In the genomic region with DNA sequence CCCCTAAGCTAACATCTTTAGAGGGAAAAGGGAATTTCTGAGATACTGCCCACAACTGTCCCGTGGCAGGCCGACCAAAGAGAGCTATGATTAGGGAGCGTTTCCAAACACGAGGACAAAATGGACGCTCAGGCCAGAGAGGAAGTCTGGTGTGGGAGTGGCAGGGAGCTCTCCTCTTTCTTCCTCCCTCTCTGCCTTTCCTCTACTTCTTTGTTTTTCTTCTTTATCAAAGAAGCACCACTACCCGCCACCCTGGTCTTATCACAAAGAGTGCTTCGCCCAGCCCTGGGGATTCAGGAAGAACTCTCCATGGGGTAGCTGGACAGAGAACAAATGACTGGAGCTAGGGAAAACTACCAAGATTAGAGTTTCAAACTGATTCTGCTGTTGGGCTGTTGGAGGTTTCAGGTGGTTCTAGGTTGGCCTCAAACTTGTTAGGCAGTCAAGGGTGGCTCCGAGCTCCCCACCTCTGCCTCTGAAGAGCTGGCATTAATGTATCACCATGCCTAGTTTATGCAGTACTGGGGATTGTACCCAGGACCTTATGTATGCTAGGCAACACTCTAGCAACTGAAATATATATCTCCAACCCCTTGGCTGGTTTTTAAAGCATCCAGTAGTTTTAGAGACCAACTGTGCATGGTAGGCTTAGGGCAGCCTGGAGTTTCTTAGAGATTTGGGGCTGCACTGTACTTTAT, we compare ENCODE assay signal across 20 mouse cellular contexts. TPM values are rescaled to one million over a fixed set of nuclear protein-coding genes. Genes with fewer than 3 reads are reported as not detected.
DNase-seq lines count a peak whose midpoint lies in the region; ATAC-seq and TF ChIP-seq lines count a peak whose summit lies in the region.
"Had no signal": no experiment of that assay in that cellular context is flagged by ENCODE, and none has a peak within 500 bp of the region (broad histone marks: within the 10 kb centered on the region; RNA-seq: fewer than 3 reads in every experiment).

No protein-coding gene starts in this region.

- TF ChIP-seq RAD21 in MEL (IDR thresholded peaks at IDR 0.05; ENCODE audit: low read depth, low read length): no peak

- H3K27ac ChIP-seq in heart, embryonic 12.5 days (ENCODE audit: poor library complexity, severe bottlenecking): peak overlapping the region; percentile 36; the same call in 1 of the 2 replicates
- H3K27ac ChIP-seq in MEL (ENCODE audit: control insufficient read depth, low read depth, low read length): peak overlapping the region; percentile 97
- peak overlapping the region; percentile 98 for H3K27ac ChIP-seq in liver, embryonic 16.5 days (ENCODE audit: low read length)
- H3K27ac ChIP-seq: embryonic facial prominence, embryonic 10.5 days; gastrocnemius, adult 2 months; limb, embryonic 15.5 days had no signal

- DNase-seq in heart, adult 8-10 months (ENCODE audit: low spot score): no peak
- DNase-seq in MEL (ENCODE audit: low read depth, low spot score): peak; percentile 85
- DNase-seq in urinary bladder, postnatal 25 days (ENCODE audit: low spot score): no peak
- DNase-seq in adrenal gland, adult 2 months: no peak
- DNase-seq: cerebellum, postnatal 10 days; gastrocnemius, adult 2 months; right cerebral cortex, postnatal 14 days; thymus, adult 2 months had no signal

- no peaks in the 10 kb centered on the region for H3K9me3 ChIP-seq in heart, embryonic 12.5 days (replicated peaks)
- H3K9me3 ChIP-seq in MEL (replicated peaks; ENCODE audit: insufficient read depth, low read length): no peaks in the 10 kb centered on the region
- H3K9me3 ChIP-seq in erythroblast, embryonic 14.5 days (ENCODE audit: control insufficient read depth, low read length): no peaks in the 10 kb centered on the region
- H3K9me3 ChIP-seq in liver, embryonic 16.5 days (replicated peaks; ENCODE audit: control insufficient read depth, low read length): no peaks in the 10 kb centered on the region
- H3K9me3 ChIP-seq: embryonic facial prominence, embryonic 10.5 days; limb, embryonic 15.5 days had no signal

- 58% methylated on average over 8 of the region's 8 CpGs for WGBS in heart, embryonic 12.5 days
- WGBS in liver, embryonic 16.5 days (ENCODE audit: insufficient replicate concordance): 26% methylated on average over 8 of the region's 8 CpGs

- H3K4me3 ChIP-seq in heart, embryonic 12.5 days: no peak overlapping the region
- H3K4me3 ChIP-seq in MEL (ENCODE audit: control insufficient read depth in 1 of 2, insufficient read depth in 1 of 2, low read depth in 2 of 2, low read length in 2 of 2): peak overlapping the region; percentile 41 to 51
- peak overlapping the region; percentile 47 for H3K4me3 ChIP-seq in erythroblast, embryonic 14.5 days (replicated peaks)
- H3K4me3 ChIP-seq in liver, embryonic 16.5 days (ENCODE audit: low read depth, low read length): peak overlapping the region; percentile 39
- H3K4me3 ChIP-seq: embryonic facial prominence, embryonic 10.5 days; gastrocnemius, adult 2 months; limb, embryonic 15.5 days had no signal

- no peaks in the 10 kb centered on the region for H3K36me3 ChIP-seq in heart, embryonic 12.5 days
- peaks cover 0 to 41% of the 10 kb centered on the region in 2 experiments; a peak in 2 of 4 replicates for H3K36me3 ChIP-seq in MEL (ENCODE audit: control insufficient read depth in 1 of 2, insufficient read depth in 2 of 2, low read length in 2 of 2)
- H3K36me3 ChIP-seq in erythroblast, embryonic 14.5 days (ENCODE audit: control insufficient read depth): no peaks in the 10 kb centered on the region; the same call in 1 of the 2 replicates
- H3K36me3 ChIP-seq in liver, embryonic 16.5 days (ENCODE audit: control insufficient read depth, insufficient read depth): no peaks in the 10 kb centered on the region
- H3K36me3 ChIP-seq: embryonic facial prominence, embryonic 10.5 days; limb, embryonic 15.5 days had no signal

- H3K27me3 ChIP-seq in heart, embryonic 12.5 days (replicated peaks): no peaks in the 10 kb centered on the region
- H3K27me3 ChIP-seq in MEL (ENCODE audit: control insufficient read depth in 1 of 2, insufficient read depth in 2 of 2, low read length in 2 of 2): no peaks in the 10 kb centered on the region
- no peaks in the 10 kb centered on the region for H3K27me3 ChIP-seq in erythroblast, embryonic 14.5 days (ENCODE audit: control insufficient read depth)
- H3K27me3 ChIP-seq in liver, embryonic 16.5 days (ENCODE audit: control insufficient read depth, insufficient read depth, low read depth, low read length): no peaks in the 10 kb centered on the region
- H3K27me3 ChIP-seq: limb, embryonic 15.5 days had no signal

- TF ChIP-seq EP300 in MEL (IDR thresholded peaks at IDR 0.05; ENCODE audit: low read depth in 1 of 2, low read length in 2 of 2): peak; percentile 86 to 96

- peak; percentile 49 for ATAC-seq in heart, embryonic 12.5 days (ENCODE audit: insufficient number of reproducible peaks, low FRiP score)
- peak; percentile 65 for ATAC-seq in liver, embryonic 16.5 days (ENCODE audit: low read depth)
- no peak for ATAC-seq in CD4-positive, CD25-positive, alpha-beta regulatory T cell, adult 4 months
- ATAC-seq: activated CD4-positive, CD25-positive, alpha-beta regulatory T cell, adult 4 months had no signal

- no peak overlapping the region for H3K9ac ChIP-seq in heart, embryonic 12.5 days
- H3K9ac ChIP-seq in MEL (ENCODE audit: control insufficient read depth, low read depth, low read length, poor library complexity, severe bottlenecking): peak overlapping the region; percentile 71
- H3K9ac ChIP-seq in liver, embryonic 16.5 days (ENCODE audit: low read depth, low read length): peak overlapping the region; percentile 62
- H3K9ac ChIP-seq: limb, embryonic 15.5 days had no signal

- TF ChIP-seq POLR2A in MEL (IDR thresholded peaks at IDR 0.05; ENCODE audit: control insufficient read depth in 1 of 2, insufficient read depth in 1 of 2, low read depth in 1 of 2, low read length in 2 of 2, poor library complexity in 1 of 2): peak in 1 of 2 experiments; percentile 64; a peak in 2 of 4 replicates

- H3K4me2 ChIP-seq in heart, embryonic 12.5 days: no peak overlapping the region
- H3K4me2 ChIP-seq in liver, embryonic 16.5 days (ENCODE audit: low read depth, low read length): peak overlapping the region; percentile 74
- H3K4me2 ChIP-seq: limb, embryonic 15.5 days had no signal

- TF ChIP-seq CTCF in MEL (IDR thresholded peaks at IDR 0.05 in 2 of 3, conservative IDR thresholded peaks at IDR 0.05 in 1 of 3; ENCODE audit: control insufficient read depth in 1 of 3, insufficient read depth in 1 of 3, low read depth in 2 of 3, low read length in 3 of 3, poor library complexity in 1 of 3, severe bottlenecking in 1 of 3): no peak

- H3K4me1 ChIP-seq in heart, embryonic 12.5 days (replicated peaks): peaks cover 6% of the 10 kb centered on the region; the same call in 1 of the 2 replicates
- H3K4me1 ChIP-seq in MEL (ENCODE audit: control insufficient read depth in 1 of 2, insufficient read depth in 2 of 2, low read length in 2 of 2): peaks cover 11 to 50% of the 10 kb centered on the region in 2 experiments
- H3K4me1 ChIP-seq in erythroblast, embryonic 14.5 days (ENCODE audit: control insufficient read depth): peaks cover 97% of the 10 kb centered on the region
- H3K4me1 ChIP-seq in liver, embryonic 16.5 days (ENCODE audit: control insufficient read depth, low read depth, low read length): peaks cover 82% of the 10 kb centered on the region
- H3K4me1 ChIP-seq: embryonic facial prominence, embryonic 10.5 days; limb, embryonic 15.5 days had no signal

- no peaks in the 10 kb centered on the region; the same call in 1 of the 2 replicates for H3K79me2 ChIP-seq in MEL (ENCODE audit: control insufficient read depth, insufficient read depth, low read length, poor library complexity)

RNA-seq across cellular contexts. Expression of a gene that starts 12.5 kb away (rescaled TPM):
- polyA plus RNA-seq in heart, embryonic 12.5 days (2016; fragmentation: Nextera tagmentation; extraction: Ambion mirVana): not detected in 2 replicates
- total RNA-seq in heart, adult 8-10 months (2022): not detected
- total RNA-seq in MEL (2012; rRNA removed): not detected in 2 replicates
- not detected for polyA plus RNA-seq in MEL (2012; ENCODE audit: insufficient read depth in 1 of 2, insufficient read length in 2 of 2, low read depth in 1 of 2, low replicate concordance in 2 of 2, missing spikeins in 1 of 2)
- not detected in 2 replicates for polyA plus RNA-seq in erythroblast, embryonic 14.5 days (2012)
- polyA plus RNA-seq in liver, embryonic 16.5 days (2015; fragmentation: Nextera tagmentation; extraction: Ambion mirVana): not detected in 2 replicates
- polyA plus RNA-seq in CD4-positive, CD25-positive, alpha-beta regulatory T cell, adult 4 months (2017; shearing (Covaris generic)): not detected
- total RNA-seq in adrenal gland, adult 2 months (2021): not detected
- not detected in 2 replicates for polyA plus RNA-seq in adrenal gland, adult 2 months (2012; rRNA removed)
- total RNA-seq: ES-E14; gastrocnemius, adult 2 months; heart, postnatal 36 days; left cerebral cortex, adult 18-20 months had no signal
- polyA plus RNA-seq: activated CD4-positive, CD25-positive, alpha-beta regulatory T cell, adult 4 months; brain, embryonic 14.5 days; embryonic facial prominence, embryonic 10.5 days; forebrain, embryonic 11.5 days; thymus, adult 2 months had no signal

RNA-seq across cellular contexts. Expression of a gene that starts 28.9 kb away (rescaled TPM):
- not detected in 2 replicates for polyA plus RNA-seq in heart, embryonic 12.5 days (2016; fragmentation: Nextera tagmentation; extraction: Ambion mirVana)
- total RNA-seq in heart, adult 8-10 months (2022): not detected
- not detected in 2 replicates for total RNA-seq in MEL (2012; rRNA removed)
- not detected for polyA plus RNA-seq in MEL (2012; ENCODE audit: insufficient read depth in 1 of 2, insufficient read length in 2 of 2, low read depth in 1 of 2, low replicate concordance in 2 of 2, missing spikeins in 1 of 2)
- not detected in 2 replicates for polyA plus RNA-seq in erythroblast, embryonic 14.5 days (2012)
- polyA plus RNA-seq in liver, embryonic 16.5 days (2015; fragmentation: Nextera tagmentation; extraction: Ambion mirVana): not detected in 2 replicates
- not detected for polyA plus RNA-seq in CD4-positive, CD25-positive, alpha-beta regulatory T cell, adult 4 months (2017; shearing (Covaris generic))
- not detected for total RNA-seq in adrenal gland, adult 2 months (2021)
- not detected in 2 replicates for polyA plus RNA-seq in adrenal gland, adult 2 months (2012; rRNA removed)
- total RNA-seq: ES-E14; gastrocnemius, adult 2 months; heart, postnatal 36 days; left cerebral cortex, adult 18-20 months had no signal
- polyA plus RNA-seq: activated CD4-positive, CD25-positive, alpha-beta regulatory T cell, adult 4 months; embryonic facial prominence, embryonic 10.5 days; forebrain, embryonic 11.5 days had no signal

RNA-seq across cellular contexts. Expression of a gene that starts 51.5 kb away (rescaled TPM):
- polyA plus RNA-seq in heart, embryonic 12.5 days (2016; fragmentation: Nextera tagmentation; extraction: Ambion mirVana): 63.6 and 63.7 TPM in 2 replicates
- total RNA-seq in heart, adult 8-10 months (2022): 10 to 100 TPM; 14.6 to 21.0 (median 18.4) TPM
- total RNA-seq in MEL (2012; rRNA removed): 29.2 and 29.8 TPM in 2 replicates
- polyA plus RNA-seq in MEL (2012; ENCODE audit: insufficient read depth in 1 of 2, insufficient read length in 2 of 2, low read depth in 1 of 2, low replicate concordance in 2 of 2, missing spikeins in 1 of 2): 100 to 1,000 TPM in 1 of 2 experiments, 10 to 100 TPM in 1; 63.2 to 125 TPM
- 5.8 and 9.3 TPM in 2 replicates for polyA plus RNA-seq in erythroblast, embryonic 14.5 days (2012)
- 57.6 and 59.3 TPM in 2 replicates for polyA plus RNA-seq in liver, embryonic 16.5 days (2015; fragmentation: Nextera tagmentation; extraction: Ambion mirVana)
- 10 to 100 TPM; 26.6 to 31.7 TPM for polyA plus RNA-seq in CD4-positive, CD25-positive, alpha-beta regulatory T cell, adult 4 months (2017; shearing (Covaris generic))
- total RNA-seq in adrenal gland, adult 2 months (2021): 100 to 1,000 TPM; 184 to 198 TPM
- polyA plus RNA-seq in adrenal gland, adult 2 months (2012; rRNA removed): 9.7 and 15.9 TPM in 2 replicates

RNA-seq across cellular contexts. Expression of a gene that starts 51.6 kb away (rescaled TPM):
- polyA plus RNA-seq in heart, embryonic 12.5 days (2016; fragmentation: Nextera tagmentation; extraction: Ambion mirVana): not detected in 2 replicates
- not detected for total RNA-seq in heart, adult 8-10 months (2022)
- total RNA-seq in MEL (2012; rRNA removed): not detected in 2 replicates
- polyA plus RNA-seq in MEL (2012; ENCODE audit: insufficient read depth in 1 of 2, insufficient read length in 2 of 2, low read depth in 1 of 2, low replicate concordance in 2 of 2, missing spikeins in 1 of 2): not detected
- not detected in 2 replicates for polyA plus RNA-seq in erythroblast, embryonic 14.5 days (2012)
- polyA plus RNA-seq in liver, embryonic 16.5 days (2015; fragmentation: Nextera tagmentation; extraction: Ambion mirVana): 0.30 TPM in 1 of 2 replicates, not detected in the other
- polyA plus RNA-seq in CD4-positive, CD25-positive, alpha-beta regulatory T cell, adult 4 months (2017; shearing (Covaris generic)): under 1 TPM; 0.43 to 0.44 TPM
- not detected for total RNA-seq in adrenal gland, adult 2 months (2021)
- polyA plus RNA-seq in adrenal gland, adult 2 months (2012; rRNA removed): not detected in 2 replicates
- total RNA-seq: ES-E14; gastrocnemius, adult 2 months; heart, postnatal 36 days; left cerebral cortex, adult 18-20 months had no signal
- polyA plus RNA-seq: brain, embryonic 14.5 days; embryonic facial prominence, embryonic 10.5 days; forebrain, embryonic 11.5 days; limb, embryonic 15.5 days; thymus, adult 2 months had no signal

Comparison
In these comparisons a context has a peak if more than half of its experiments do, and no peak if none do; other contexts are left out.
1. H3K27ac ChIP-seq: peak in every context shown above with its lines; median percentile 98 in liver, embryonic 16.5 days; 97 in MEL; 36 in heart, embryonic 12.5 days.